Comparison of ENCODE assay signal across 7 mouse cellular contexts in the genomic region with DNA sequence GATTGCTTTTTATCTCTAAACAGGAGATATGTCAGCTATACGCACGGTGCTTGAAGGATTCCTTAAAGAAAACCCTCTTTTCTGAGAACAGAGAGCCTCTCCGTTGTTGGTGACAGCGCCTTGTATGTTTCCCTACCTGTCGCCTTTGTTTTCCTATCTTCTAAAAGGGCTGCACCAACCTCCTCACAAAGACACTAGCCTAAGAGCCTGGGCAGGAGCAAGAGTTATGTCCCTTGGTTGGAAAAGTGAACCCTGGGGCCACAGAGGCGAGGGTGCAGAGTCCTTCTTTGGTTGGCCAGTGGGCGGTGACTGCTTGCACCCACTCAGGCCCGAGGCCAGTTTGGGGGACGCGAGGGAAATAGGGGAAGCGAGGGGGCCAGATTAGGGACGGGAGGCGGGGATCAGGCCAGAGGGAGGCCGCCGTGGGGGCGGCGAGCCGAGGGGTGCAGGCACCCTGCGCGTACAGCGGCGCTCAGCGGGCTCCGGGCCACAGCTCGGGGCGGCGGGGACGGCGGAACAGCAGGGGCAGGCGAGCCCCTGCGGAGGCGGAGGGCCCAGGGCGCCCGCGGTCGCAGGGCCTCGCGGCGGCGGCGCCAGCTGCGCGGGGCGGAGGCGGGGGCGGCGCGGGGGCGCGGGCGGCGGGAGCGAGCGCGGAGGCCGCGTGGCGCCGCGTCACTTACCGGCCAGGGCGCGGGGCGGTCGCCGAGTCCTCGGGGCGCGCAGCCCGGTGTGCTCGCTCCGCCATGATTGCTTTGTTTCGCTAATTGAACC. TPM values are rescaled to one million over a fixed set of nuclear protein-coding genes. Genes with fewer than 3 reads are reported as not detected.
DNase-seq lines count a peak whose midpoint lies in the region; ATAC-seq lines count a peak whose summit lies in the region.

No protein-coding gene starts in this region.

- H3K36me3 ChIP-seq in embryonic facial prominence, embryonic 11.5 days (replicated peaks; ENCODE audit: control insufficient read depth, insufficient read depth, low read depth, low read length) = no peaks in the 10 kb centered on the region
- no peaks in the 10 kb centered on the region for H3K36me3 ChIP-seq in limb, embryonic 15.5 days
- no peaks in the 10 kb centered on the region for H3K36me3 ChIP-seq in midbrain, embryonic 15.5 days (replicated peaks)

- H3K4me2 ChIP-seq in embryonic facial prominence, embryonic 11.5 days (ENCODE audit: low read depth, low read length) = peak overlapping the region; percentile 78
- peak overlapping the region; percentile 67 for H3K4me2 ChIP-seq in limb, embryonic 15.5 days
- peak overlapping the region; percentile 77 for H3K4me2 ChIP-seq in midbrain, embryonic 15.5 days

- peak overlapping the region; percentile 61 for H3K4me3 ChIP-seq in embryonic facial prominence, embryonic 11.5 days (ENCODE audit: low read depth, low read length)
- peak overlapping the region; percentile 61 for H3K4me3 ChIP-seq in limb, embryonic 15.5 days
- H3K4me3 ChIP-seq in midbrain, embryonic 15.5 days = peak overlapping the region; percentile 67

- peak overlapping the region; percentile 96 for H3K9ac ChIP-seq in embryonic facial prominence, embryonic 11.5 days (replicated peaks; ENCODE audit: low read length)
- peak overlapping the region; percentile 87 for H3K9ac ChIP-seq in limb, embryonic 15.5 days
- peak overlapping the region; percentile 93 for H3K9ac ChIP-seq in midbrain, embryonic 15.5 days

- H3K4me1 ChIP-seq in embryonic facial prominence, embryonic 11.5 days (ENCODE audit: control insufficient read depth, insufficient read depth, low read length) = no peaks in the 10 kb centered on the region
- no peaks in the 10 kb centered on the region for H3K4me1 ChIP-seq in limb, embryonic 15.5 days
- H3K4me1 ChIP-seq in midbrain, embryonic 15.5 days = no peaks in the 10 kb centered on the region; the same call in 1 of the 2 replicates

- peak; percentile 93 for ATAC-seq in embryonic facial prominence, embryonic 11.5 days (replicated peaks; ENCODE audit: insufficient number of reproducible peaks, low FRiP score, low TSS enrichment, low read depth)
- ATAC-seq in limb, embryonic 15.5 days (ENCODE audit: insufficient number of reproducible peaks, low FRiP score, low TSS enrichment, low read depth) = peak; percentile 80
- ATAC-seq in midbrain, embryonic 15.5 days (replicated peaks) = peak; percentile 96

- H3K27ac ChIP-seq in embryonic facial prominence, embryonic 11.5 days (replicated peaks; ENCODE audit: low read depth, low read length) = peak overlapping the region; percentile 96
- peak overlapping the region; percentile 96 for H3K27ac ChIP-seq in limb, embryonic 15.5 days
- peak overlapping the region; percentile 98 for H3K27ac ChIP-seq in midbrain, embryonic 15.5 days

- H3K27me3 ChIP-seq in embryonic facial prominence, embryonic 11.5 days (ENCODE audit: control insufficient read depth, insufficient read depth, low read length) = no peaks in the 10 kb centered on the region
- H3K27me3 ChIP-seq in limb, embryonic 15.5 days = no peaks in the 10 kb centered on the region
- no peaks in the 10 kb centered on the region for H3K27me3 ChIP-seq in midbrain, embryonic 15.5 days (replicated peaks)

- DNase-seq in brain, adult 2 months (ENCODE audit: low read depth, low spot score) = peak; percentile 51
- peak; percentile 73 for DNase-seq in embryonic facial prominence, embryonic 11.5 days (ENCODE audit: low spot score)
- DNase-seq in heart, adult 8-10 months (ENCODE audit: low spot score) = peak; percentile 8
- DNase-seq in kidney, adult 8-10 months = peak; percentile 63 to 75
- peak; percentile 27 to 76 for DNase-seq in spleen, postnatal 4 days (ENCODE audit: low spot score in 2 of 2)

- under 1% methylated on average over 43 of the region's 73 CpGs for WGBS in embryonic facial prominence, embryonic 11.5 days
- 2% methylated on average over 41 of the region's 73 CpGs for WGBS in limb, embryonic 15.5 days
- WGBS in midbrain, embryonic 15.5 days = under 1% methylated on average over 43 of the region's 73 CpGs

- no peaks in the 10 kb centered on the region for H3K9me3 ChIP-seq in embryonic facial prominence, embryonic 11.5 days (replicated peaks; ENCODE audit: control insufficient read depth, low read length)
- no peaks in the 10 kb centered on the region for H3K9me3 ChIP-seq in limb, embryonic 15.5 days
- no peaks in the 10 kb centered on the region for H3K9me3 ChIP-seq in midbrain, embryonic 15.5 days

RNA-seq across cellular contexts. Expression of gene 5730522E02Rik, which starts 0.6 kb away (rescaled TPM):
- polyA plus RNA-seq in embryonic facial prominence, embryonic 11.5 days (2014; fragmentation: Nextera tagmentation; extraction: Ambion mirVana) = 5.5 and 8.7 TPM in 2 replicates
- not detected for total RNA-seq in heart, adult 8-10 months (2022)
- 2.2 and 3.4 TPM in 2 replicates for polyA plus RNA-seq in limb, embryonic 15.5 days (2015; fragmentation: Nextera tagmentation; extraction: Ambion mirVana)
- polyA plus RNA-seq in midbrain, embryonic 15.5 days (2015; fragmentation: Nextera tagmentation; extraction: Ambion mirVana) = 13.6 and 16.8 TPM in 2 replicates

Comparison
In these comparisons a context has a peak if more than half of its experiments do, and no peak if none do; other contexts are left out.
1. Peak in every context shown above with its lines: DNase-seq, ATAC-seq, H3K4me3 ChIP-seq and H3K27ac ChIP-seq.
2. DNase-seq: peak in every context shown above with its lines; median percentile 73 in embryonic facial prominence, embryonic 11.5 days; 69 in kidney, adult 8-10 months; 52 in spleen, postnatal 4 days; 51 in brain, adult 2 months; 8 in heart, adult 8-10 months.